Mouse (Mus musculus): Measurements from ENCODE around the gene Rbfox1. TPM values are rescaled to one million over a fixed set of nuclear protein-coding genes. Genes with fewer than 3 reads are reported as not detected.

The Rbfox1 gene
- total and polyA plus RNA-seq, 3 experiments = not detected

DNA sequence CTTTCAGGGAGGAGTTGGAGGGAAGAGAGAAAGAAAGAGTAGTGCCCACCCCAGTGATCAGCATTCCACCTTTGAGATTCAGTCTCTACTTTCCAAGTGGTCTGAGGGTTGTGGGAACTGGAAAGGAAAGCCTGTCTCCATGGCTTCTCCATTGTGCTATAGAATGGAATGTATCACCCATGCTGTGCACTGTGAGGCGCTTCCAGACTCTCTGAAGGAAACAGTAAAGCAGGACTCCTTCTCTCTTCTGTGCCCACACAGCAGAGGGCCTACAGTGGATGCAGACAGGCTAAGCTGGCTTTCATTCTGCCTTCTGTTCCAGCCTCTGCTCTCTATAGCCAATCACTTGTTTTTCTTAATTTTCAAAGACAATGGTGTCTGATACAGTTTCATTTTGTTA is 41.8 kb downstream of the Rbfox1 start:
- no peaks in the 10 kb centered on the region for H3K9me3 ChIP-seq (replicated peaks; ENCODE audit: insufficient read depth, low read length)
- H3K36me3 ChIP-seq (ENCODE audit: control insufficient read depth in 1 of 2, insufficient read depth in 2 of 2, low read length in 2 of 2) = no peaks in the 10 kb centered on the region
- TF ChIP-seq GATA1 (IDR thresholded peaks at IDR 0.05; ENCODE audit: low read depth, low read length) (no peak), EP300 (IDR thresholded peaks at IDR 0.05; ENCODE audit: low read depth in 1 of 2, low read length in 2 of 2) (no peak), POLR2A (IDR thresholded peaks at IDR 0.05; ENCODE audit: control insufficient read depth in 1 of 2, insufficient read depth in 1 of 2, low read depth in 1 of 2, low read length in 2 of 2, poor library complexity in 1 of 2) (no peak), TBP (IDR thresholded peaks at IDR 0.05; ENCODE audit: low read depth, low read length) (no peak), JUND (IDR thresholded peaks at IDR 0.05; ENCODE audit: low read depth, low read length) (no peak), ZC3H11A (IDR thresholded peaks at IDR 0.05; ENCODE audit: low read depth, low read length) (no peak), NELFE (IDR thresholded peaks at IDR 0.05; ENCODE audit: low read depth, low read length) (no peak)
- H3K27me3 ChIP-seq (ENCODE audit: control insufficient read depth in 1 of 2, insufficient read depth in 2 of 2, low read length in 2 of 2) = no peaks in the 10 kb centered on the region
- H3K4me3 ChIP-seq (ENCODE audit: control insufficient read depth in 1 of 2, insufficient read depth in 1 of 2, low read depth in 2 of 2, low read length in 2 of 2) = no peak overlapping the region
- no peak overlapping the region for H3K27ac ChIP-seq (ENCODE audit: control insufficient read depth, low read depth, low read length)
- H3K9ac ChIP-seq (ENCODE audit: control insufficient read depth, low read depth, low read length, poor library complexity, severe bottlenecking) = no peak overlapping the region
- no peaks in the 10 kb centered on the region for H3K79me2 ChIP-seq (ENCODE audit: control insufficient read depth, insufficient read depth, low read length, poor library complexity)
- DNase-seq (ENCODE audit: low read depth, low spot score) = no peak
- no peaks in the 10 kb centered on the region for H3K4me1 ChIP-seq (ENCODE audit: control insufficient read depth in 1 of 2, insufficient read depth in 2 of 2, low read length in 2 of 2)

DNA sequence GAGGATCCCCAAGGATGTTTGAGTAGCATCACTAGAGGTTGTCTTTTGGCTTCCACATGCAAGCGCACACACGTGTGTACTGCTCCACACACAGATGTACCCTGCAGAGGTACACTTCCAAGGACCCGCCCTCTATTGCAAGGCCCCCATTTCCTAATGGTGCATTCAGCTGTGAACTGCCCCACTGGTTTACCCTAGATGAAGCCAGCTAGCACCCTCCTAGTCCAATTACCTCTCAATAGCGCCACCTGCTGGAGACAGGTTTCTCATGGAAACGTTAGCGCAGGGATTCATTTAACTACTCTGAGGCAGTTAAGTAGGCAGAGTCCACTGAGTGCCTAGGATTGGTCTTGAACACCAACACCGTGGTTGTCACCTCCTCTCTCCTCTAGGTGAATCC is 46.5 kb downstream of the Rbfox1 start:
- TF ChIP-seq MAZ (IDR thresholded peaks at IDR 0.05; ENCODE audit: low read depth, low read length) (no peak), TCF12 (IDR thresholded peaks at IDR 0.05; ENCODE audit: low read depth, low read length) (no peak), EP300 (IDR thresholded peaks at IDR 0.05; ENCODE audit: low read depth in 1 of 2, low read length in 2 of 2) (no peak), E2F4 (IDR thresholded peaks at IDR 0.05; ENCODE audit: borderline replicate concordance, low read depth, low read length) (no peak), RCOR1 (IDR thresholded peaks at IDR 0.05; ENCODE audit: low read depth, low read length) (no peak), KAT2A (conservative IDR thresholded peaks at IDR 0.05; ENCODE audit: low read depth, low read length) (no peak), NRF1 (IDR thresholded peaks at IDR 0.05; ENCODE audit: insufficient read depth, low read depth, low read length, poor library complexity, severe bottlenecking) (no peak), GATA1 (IDR thresholded peaks at IDR 0.05; ENCODE audit: low read depth, low read length) (no peak), ZNF384 (IDR thresholded peaks at IDR 0.05; ENCODE audit: low read depth, low read length) (no peak), ZC3H11A (IDR thresholded peaks at IDR 0.05; ENCODE audit: low read depth, low read length) (no peak), TBP (IDR thresholded peaks at IDR 0.05; ENCODE audit: low read depth, low read length) (no peak), POLR2A (IDR thresholded peaks at IDR 0.05; ENCODE audit: control insufficient read depth in 1 of 2, insufficient read depth in 1 of 2, low read depth in 1 of 2, low read length in 2 of 2, poor library complexity in 1 of 2) (no peak), USF2 (IDR thresholded peaks at IDR 0.05; ENCODE audit: borderline replicate concordance in 1 of 2, insufficient read depth in 1 of 2, low read depth in 1 of 2, low read length in 2 of 2) (no peak), USF1 (IDR thresholded peaks at IDR 0.05; ENCODE audit: low read depth, low read length) (no peak), MEF2A (IDR thresholded peaks at IDR 0.05; ENCODE audit: extremely low read depth, insufficient replicate concordance, low read depth, low read length, poor library complexity, severe bottlenecking) (no peak), ZMIZ1 (IDR thresholded peaks at IDR 0.05; ENCODE audit: low read depth, low read length) (no peak), SMC3 (IDR thresholded peaks at IDR 0.05; ENCODE audit: low read depth, low read length) (peak; percentile 26; the same call in 1 of the 2 replicates), BHLHE40 (IDR thresholded peaks at IDR 0.05; ENCODE audit: borderline replicate concordance, low read depth, low read length) (no peak), MAX (IDR thresholded peaks at IDR 0.05; ENCODE audit: low read length) (no peak), CHD2 (IDR thresholded peaks at IDR 0.05; ENCODE audit: low read length) (no peak), CTCF (IDR thresholded peaks at IDR 0.05 in 2 of 3, conservative IDR thresholded peaks at IDR 0.05 in 1 of 3; ENCODE audit: control insufficient read depth in 1 of 3, insufficient read depth in 1 of 3, low read depth in 2 of 3, low read length in 3 of 3, poor library complexity in 1 of 3, severe bottlenecking in 1 of 3) (peak; percentile 38 to 46 (median 40)), SIN3A (IDR thresholded peaks at IDR 0.05; ENCODE audit: low read length) (no peak), RAD21 (IDR thresholded peaks at IDR 0.05; ENCODE audit: low read depth, low read length) (peak; percentile 23), ELF1 (IDR thresholded peaks at IDR 0.05; ENCODE audit: low read depth, low read length) (no peak)
- H3K4me3 ChIP-seq (ENCODE audit: control insufficient read depth in 1 of 2, insufficient read depth in 1 of 2, low read depth in 2 of 2, low read length in 2 of 2) = no peak overlapping the region
- no peak overlapping the region for H3K9ac ChIP-seq (ENCODE audit: control insufficient read depth, low read depth, low read length, poor library complexity, severe bottlenecking)
- H3K27ac ChIP-seq (ENCODE audit: control insufficient read depth, low read depth, low read length) = no peak overlapping the region
- H3K79me2 ChIP-seq (ENCODE audit: control insufficient read depth, insufficient read depth, low read length, poor library complexity) = no peaks in the 10 kb centered on the region
- H3K36me3 ChIP-seq (ENCODE audit: control insufficient read depth in 1 of 2, insufficient read depth in 2 of 2, low read length in 2 of 2) = no peaks in the 10 kb centered on the region
- H3K27me3 ChIP-seq (ENCODE audit: control insufficient read depth in 1 of 2, insufficient read depth in 2 of 2, low read length in 2 of 2) = no peaks in the 10 kb centered on the region
- no peaks in the 10 kb centered on the region for H3K9me3 ChIP-seq (replicated peaks; ENCODE audit: insufficient read depth, low read length)
- peak; percentile 33 for DNase-seq (ENCODE audit: low read depth, low spot score)
- H3K4me1 ChIP-seq (ENCODE audit: control insufficient read depth in 1 of 2, insufficient read depth in 2 of 2, low read length in 2 of 2) = no peaks in the 10 kb centered on the region
